Mouse (Mus musculus) NIH3T3 (cell line): ENCODE measurements around the gene Hemk1.
"Not testable (repeated sequence)": the region's sequence is repeated elsewhere in the genome, so short reads cannot be mapped to it uniquely, and the experiment has no call there.

Source experiments
- DNase-seq: peaks from one replicate; pipeline ENCODE4 v3.0.0-alpha.2; 2012; ENCODE audit warnings: low read depth

Hemk1 gene

DNA sequence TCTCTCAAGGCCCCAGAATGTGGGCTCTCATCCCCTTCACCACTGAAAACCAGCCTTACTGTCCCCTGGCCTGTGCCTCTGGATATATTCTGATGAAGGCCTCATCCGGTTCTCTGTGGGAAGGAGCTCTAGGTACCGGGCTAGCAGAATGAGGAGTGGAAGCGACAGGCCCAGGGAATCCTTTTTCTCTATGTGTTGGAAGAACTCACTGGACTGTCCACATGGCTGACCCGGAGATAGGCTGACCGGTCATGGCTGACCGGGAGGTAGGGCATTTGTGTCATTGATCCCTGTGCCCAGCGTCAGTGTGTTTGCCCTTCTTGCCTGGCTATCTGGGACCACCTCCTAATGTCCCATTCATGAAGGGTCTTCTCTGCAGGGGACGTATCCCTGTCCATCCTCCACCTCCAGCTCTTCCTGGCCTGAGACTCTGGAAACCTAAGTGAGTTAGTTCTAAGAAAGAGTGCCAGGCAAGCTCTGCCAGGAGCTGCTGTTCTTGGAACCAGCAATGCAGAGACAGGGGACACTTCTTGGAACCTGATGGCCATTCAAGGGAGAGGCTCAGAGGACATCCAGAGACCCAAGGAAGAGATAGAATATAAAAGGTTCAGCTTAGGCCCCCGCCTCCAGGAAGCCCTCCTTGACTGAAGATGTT lies 29.7 kb downstream of the Hemk1 start:
- DNase-seq: no peak

- DNase-seq: peak; percentile 88
These were observed 30.3 kb downstream of the Hemk1 start for GRCm38 (mm10) chr9:107307886-107308285.

DNA sequence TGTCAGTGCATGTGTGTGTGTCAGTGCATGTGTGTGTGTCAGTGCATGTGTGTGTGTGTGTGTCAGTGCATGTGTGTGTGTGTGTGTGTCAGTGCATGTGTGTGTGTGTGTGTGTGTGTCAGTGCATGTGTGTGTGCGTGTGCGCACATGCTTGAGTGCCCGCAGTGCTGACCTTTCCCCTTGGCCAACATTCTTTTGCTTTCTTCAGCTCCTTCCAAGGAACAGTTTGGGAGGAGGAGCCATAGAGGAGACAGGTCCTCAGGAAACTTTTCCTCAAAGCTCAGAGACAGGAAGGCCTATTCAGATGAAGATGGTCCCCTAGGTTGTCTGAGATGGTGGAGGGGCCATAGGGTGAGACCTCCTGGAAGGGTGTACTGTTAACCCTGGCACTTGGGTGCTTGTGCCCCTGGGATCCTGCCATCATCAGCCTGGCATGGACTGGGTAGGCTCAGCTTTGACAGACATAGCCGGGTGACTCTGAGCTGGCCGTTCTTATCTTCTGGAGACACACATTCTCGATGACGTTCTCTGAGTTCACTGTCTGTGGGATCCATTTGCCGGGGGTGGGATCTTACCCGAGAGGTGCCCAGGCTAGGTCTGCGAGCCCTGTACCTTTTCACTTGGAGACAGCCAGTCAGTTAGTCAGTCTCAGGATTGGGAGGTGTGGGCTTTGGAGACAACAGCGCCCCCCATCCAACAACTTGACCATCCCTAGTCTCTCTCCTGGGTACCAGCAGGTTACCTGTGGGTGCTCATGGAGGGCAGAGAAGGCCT lies 30.9 kb downstream of the Hemk1 start:
- DNase-seq: no peak

DNA sequence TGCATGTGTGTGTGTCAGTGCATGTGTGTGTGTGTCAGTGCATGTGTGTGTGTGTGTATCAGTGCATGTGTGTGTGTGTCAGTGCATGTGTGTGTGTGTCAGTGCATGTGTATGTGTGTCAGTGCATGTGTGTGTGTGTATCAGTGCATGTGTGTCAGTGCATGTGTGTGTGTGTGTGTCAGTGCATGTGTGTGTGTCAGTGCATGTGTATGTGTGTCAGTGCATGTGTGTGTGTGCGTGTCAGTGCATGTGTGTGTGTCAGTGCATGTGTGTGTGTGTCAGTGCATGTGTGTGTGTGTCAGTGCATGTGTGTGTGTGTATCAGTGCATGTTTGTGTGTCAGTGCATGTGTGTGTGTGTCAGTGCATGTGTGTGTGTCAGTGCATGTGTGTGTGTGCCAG lies 31.5 kb downstream of the Hemk1 start:
- not testable (repeated sequence) for DNase-seq

DNA sequence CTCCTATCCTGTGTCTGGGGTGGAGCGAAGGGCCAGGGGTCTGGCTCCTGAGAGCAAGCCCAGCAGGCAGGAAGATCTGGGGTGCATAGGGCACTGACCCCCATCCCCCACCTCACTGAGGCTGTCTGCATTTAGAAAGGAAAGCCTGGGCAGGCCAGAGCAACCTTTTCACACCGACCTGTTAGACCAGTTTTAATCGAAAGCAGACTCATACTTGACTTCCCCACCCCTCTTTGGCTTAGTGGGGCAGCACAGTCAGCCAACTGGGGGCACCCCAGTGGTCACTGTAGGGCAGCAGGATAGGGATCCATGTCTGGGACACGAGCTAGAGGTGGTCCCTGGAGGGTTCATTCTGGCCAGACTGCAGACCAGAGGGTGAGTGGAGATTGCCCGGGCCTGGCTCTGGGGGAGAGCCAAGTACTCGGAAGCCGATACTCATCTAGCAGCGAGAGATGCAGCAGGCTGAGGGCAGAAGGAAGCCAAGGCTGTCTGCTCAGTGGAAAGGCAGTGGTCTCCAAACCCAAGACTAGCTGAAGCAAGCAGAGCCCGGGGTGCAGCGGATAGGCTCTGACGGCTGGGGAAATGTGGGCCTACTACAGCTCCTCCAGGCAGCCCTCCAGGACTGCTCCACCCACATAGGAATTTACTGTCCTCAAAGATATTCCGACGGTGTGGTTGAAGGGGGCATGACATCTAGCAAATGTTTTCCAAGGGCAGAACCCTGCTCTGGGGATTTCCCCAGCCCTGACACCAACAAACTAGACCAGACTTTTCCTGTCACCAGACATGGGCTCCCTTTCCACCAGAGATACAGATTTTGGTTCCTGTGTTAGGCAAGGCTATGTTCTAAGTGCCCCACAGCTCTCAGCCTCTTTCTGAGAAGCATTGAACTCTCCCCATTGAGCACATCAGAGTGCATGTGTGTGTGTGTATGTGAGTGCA lies 32.3 kb downstream of the Hemk1 start:
- peak; percentile 59 for DNase-seq

GRCm38 (mm10) chr9:107305012-107305411 lies 33.1 kb downstream of the Hemk1 start:
- no peak for DNase-seq

DNA sequence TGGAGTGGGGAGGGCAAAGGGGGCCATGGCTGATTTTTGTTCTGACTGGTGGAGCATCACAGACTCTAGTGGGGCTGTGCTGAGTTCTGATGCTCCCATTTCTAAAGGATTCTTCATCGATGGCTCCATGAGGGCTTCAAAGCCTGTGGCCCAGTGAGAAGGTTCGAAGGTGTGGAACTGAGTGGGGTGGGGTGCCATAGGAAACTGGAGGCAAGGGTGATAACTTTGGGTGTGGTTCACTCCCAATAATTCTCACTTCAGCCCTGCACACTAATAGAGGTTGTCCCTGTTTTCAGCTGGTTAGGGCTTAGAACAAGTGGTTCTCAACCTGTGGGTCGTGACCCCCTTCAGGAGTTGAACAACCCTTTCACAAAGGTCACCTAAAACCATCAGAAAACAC lies 33.8 kb downstream of the Hemk1 start:
- no peak for DNase-seq

DNA sequence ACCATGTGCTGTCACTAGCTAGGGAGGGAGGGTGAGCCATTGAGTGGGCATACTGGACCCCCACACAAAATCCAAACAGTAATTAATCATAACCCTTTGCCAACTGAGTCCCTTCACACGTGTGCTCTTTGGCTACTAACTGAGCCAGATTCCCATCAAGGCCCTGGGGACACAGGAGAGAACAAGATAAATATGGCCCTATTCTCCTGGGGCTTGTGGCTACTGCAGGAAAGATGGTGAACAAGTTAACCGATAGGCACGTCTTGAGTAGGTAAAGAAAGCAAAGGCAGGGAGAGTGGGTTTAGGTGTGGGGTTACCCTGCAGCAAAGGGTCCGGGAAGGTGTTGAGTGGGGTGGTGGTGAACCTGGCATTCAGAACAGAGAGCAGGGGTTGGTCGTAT lies 34.2 kb downstream of the Hemk1 start:
- no peak for DNase-seq

GRCm38 (mm10) chr9:107303121-107303820 lies 34.9 kb downstream of the Hemk1 start:
- peak; percentile 75 for DNase-seq

GRCm38 (mm10) chr9:107302592-107302991 lies 35.6 kb downstream of the Hemk1 start:
- no peak for DNase-seq

DNA sequence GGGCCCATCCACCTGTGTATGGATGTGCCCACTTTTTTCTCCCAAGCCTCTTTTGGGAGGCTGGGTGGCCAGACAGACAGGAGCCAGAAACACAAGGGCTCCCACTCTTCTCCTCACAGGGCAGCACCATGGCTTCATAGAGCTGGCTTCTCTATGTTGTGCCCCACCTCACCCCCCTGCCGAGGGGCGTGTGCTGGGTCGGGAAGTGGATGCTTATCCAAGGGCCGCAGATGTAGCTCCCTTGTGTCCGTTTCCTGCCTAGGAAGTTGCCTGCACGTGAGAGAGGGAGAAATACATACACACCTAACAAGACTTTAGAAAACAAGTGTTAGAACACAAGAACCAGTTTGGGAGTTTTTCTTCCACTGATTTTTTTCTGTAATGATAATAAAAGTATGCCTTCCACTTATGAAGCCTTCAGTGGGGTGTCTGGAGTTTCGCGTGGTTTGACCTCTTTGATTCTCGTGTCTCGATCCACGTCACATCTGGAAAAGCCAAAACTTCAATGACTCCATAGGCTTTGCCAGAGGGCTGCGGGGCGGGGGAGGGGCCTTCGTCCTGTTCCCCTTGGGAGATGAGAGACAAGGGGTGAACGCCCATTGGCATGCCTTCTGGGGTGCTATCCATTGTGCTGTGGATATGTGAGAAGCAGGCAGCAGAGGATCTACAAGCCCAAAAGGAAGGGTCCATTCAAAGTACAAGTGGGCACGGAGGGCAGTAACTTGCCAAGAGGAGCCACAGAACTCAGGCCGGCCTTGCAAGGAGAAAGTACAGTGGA lies 36.4 kb downstream of the Hemk1 start:
- no peak for DNase-seq

- no peak for DNase-seq
These were observed 37.8 kb downstream of the Hemk1 start for GRCm38 (mm10) chr9:107300224-107300973.

GRCm38 (mm10) chr9:107299783-107300182 lies 38.4 kb downstream of the Hemk1 start:
- DNase-seq: no peak

DNA sequence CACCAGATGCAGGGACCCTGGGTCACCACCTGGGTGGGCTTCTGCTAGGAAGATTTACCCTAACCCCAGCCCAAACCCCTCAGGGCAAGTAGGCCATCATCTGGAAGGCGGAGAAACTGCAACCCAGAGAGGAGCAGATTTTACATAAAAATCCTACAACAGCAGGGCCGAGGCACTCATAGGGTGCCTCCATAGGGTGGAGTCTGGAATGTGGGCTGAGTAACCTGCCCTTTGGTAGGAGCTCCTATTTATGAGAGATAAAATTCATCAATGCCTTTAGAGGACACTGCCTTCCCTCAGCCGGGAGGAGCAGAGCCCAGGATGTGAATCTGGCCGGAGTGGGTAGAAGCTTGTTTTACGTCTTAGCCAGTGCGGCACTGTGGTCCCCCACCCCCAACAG lies 39.3 kb downstream of the Hemk1 start:
- no peak for DNase-seq

DNA sequence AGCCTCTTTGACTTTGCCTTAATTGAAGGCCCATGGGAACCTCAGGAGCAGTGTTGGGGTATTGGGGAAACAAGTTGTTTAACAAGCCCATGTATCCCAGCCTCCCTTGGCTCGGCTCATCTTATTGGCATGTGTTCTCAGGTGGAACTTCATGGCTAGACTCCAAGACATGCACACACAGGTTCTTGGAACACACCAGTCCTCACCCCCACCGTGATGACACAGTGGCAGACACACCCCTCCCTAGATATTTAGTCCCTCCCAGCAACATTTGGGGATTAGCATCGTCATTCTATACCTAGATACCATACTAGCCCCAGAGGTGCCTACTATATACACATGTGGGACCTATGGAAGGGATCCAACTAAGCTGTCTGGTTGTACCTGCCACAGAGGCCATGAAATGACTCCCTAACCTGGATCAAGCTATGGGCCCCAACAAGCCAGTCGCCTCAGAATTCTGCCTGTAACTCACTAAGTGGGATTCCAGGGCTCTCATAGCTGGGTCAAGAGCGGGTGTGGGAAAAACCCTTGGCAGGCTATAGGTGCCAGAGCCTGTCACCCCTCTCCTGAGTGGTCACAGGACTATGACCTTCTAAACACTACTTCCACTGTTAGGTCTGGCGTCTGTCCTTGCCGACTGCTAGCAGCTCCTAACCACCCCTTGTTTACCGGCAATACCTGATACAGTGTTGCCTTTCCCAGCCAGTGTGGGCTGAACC lies 39.9 kb downstream of the Hemk1 start:
- no peak for DNase-seq

GRCm38 (mm10) chr9:107297658-107298057 lies 40.5 kb downstream of the Hemk1 start:
- no peak for DNase-seq

DNA sequence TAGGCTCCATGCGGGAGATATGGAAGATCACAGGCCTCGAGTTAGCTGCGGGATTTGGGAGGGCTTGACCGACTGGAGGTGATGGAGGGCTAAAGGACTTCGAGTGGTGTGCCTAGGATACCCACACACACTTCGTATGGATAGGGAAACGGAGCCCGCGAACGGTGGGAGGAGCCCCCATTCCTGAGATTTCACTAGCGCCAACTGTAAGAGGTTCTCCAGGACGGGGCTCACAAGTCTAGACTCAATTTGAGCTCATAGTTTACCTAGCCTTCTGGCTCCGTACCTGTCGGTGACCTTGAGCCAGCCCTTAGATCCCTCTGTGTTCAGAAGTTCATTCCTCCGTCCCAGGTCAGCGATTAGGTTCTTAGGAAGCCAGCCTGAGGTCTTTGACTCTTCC lies 41.1 kb downstream of the Hemk1 start:
- DNase-seq: no peak

GRCm38 (mm10) chr9:107296501-107296965 lies 41.6 kb downstream of the Hemk1 start:
- peak; percentile 94 for DNase-seq

- peak; percentile 56 for DNase-seq
These were observed 42.1 kb downstream of the Hemk1 start for GRCm38 (mm10) chr9:107296041-107296440.

DNA sequence AAGGTAGTCTGAATTCAATTTTAAA lies 42.3 kb downstream of the Hemk1 start, which contains the start of gene Cish:
Cish (plus strand) TSS at position 11 of the 25 bp plus-strand sequence.
- no peak for DNase-seq
